Mouse (Mus musculus) embryonic facial prominence, embryonic 10.5 days (tissue): ENCODE data around the gene Mamdc2. TPM values are rescaled to one million over a fixed set of nuclear protein-coding genes. Genes with fewer than 3 reads are reported as not detected.

ENCODE experiments used
- DNase-seq: peaks from one replicate; pipeline ENCODE4 v3.0.0-alpha.2; 2017; ENCODE audit warnings: low spot score
- H3K27ac ChIP-seq: fragments of 300-500 bp; sonication (generic); replicated peaks from 2 replicates; pipeline ENCODE4 v1.5.1; 2016; ENCODE audit warnings: mild to moderate bottlenecking
- H3K27me3 ChIP-seq: fragments of 300-500 bp; sonication (generic); replicated peaks from 2 replicates; pipeline ENCODE4 v1.6.1; 2016; ENCODE audit warnings: low read depth, mild to moderate bottlenecking; ENCODE audit not compliant: poor library complexity, severe bottlenecking
- H3K36me3 ChIP-seq: fragments of 300-500 bp; sonication (generic); replicated peaks from 2 replicates; pipeline ENCODE4 v1.6.1; 2016; ENCODE audit warnings: mild to moderate bottlenecking, moderate library complexity
- H3K4me1 ChIP-seq: fragments of 300-500 bp; sonication (generic); 2 replicates; pipeline ENCODE4 v1.6.1; 2016
- H3K4me3 ChIP-seq: fragments of 300-500 bp; sonication (generic); 2 replicates; pipeline ENCODE4 v1.5.1; 2016; ENCODE audit warnings: mild to moderate bottlenecking, moderate library complexity
- H3K9me3 ChIP-seq: fragments of 300-500 bp; sonication (generic); 2 replicates; pipeline ENCODE4 v1.6.1; 2016; ENCODE audit warnings: mild to moderate bottlenecking
- WGBS: fragments of 180-500 bp; shearing (Covaris S2); methylation state at CpG from one replicate; pipeline ENCODE4 v1.1.7; 2016; 5-methylcytosine and 5-hydroxymethylcytosine counted together
- polyA plus RNA-seq: library from polyadenylated mRNA; unstranded; fragments of >200 nt; fragmentation: Nextera tagmentation; extraction: Ambion mirVana; gene quantifications from 2 replicates; pipeline ENCODE4 v1.2.1, GENCODE M21; 2016

The Mamdc2 gene
- polyA plus RNA-seq, 1 experiment from 2014 or later: 1.2 TPM

- 89% methylated on average over 7 of the region's 7 CpGs for WGBS
- H3K36me3 ChIP-seq: no peaks in the 10 kb centered on the region
- H3K9me3 ChIP-seq: no peaks in the 10 kb centered on the region
Measured at GRCm38 (mm10) chr19:23374941-23375656, 73.1 kb downstream of the Mamdc2 start.

GRCm38 (mm10) chr19:23373728-23374127 is 74.5 kb downstream of the Mamdc2 start:
- Histone ChIP-seq H3K27me3 (no peaks in the 10 kb centered on the region), H3K4me1 (peaks cover 9% of the 10 kb centered on the region; the same call in 1 of the 2 replicates), H3K9me3 (no peaks in the 10 kb centered on the region), H3K27ac (no peak overlapping the region), H3K4me3 (no peak overlapping the region), H3K36me3 (no peaks in the 10 kb centered on the region)
- no peak for DNase-seq
- WGBS: 74% methylated on average over 9 of the region's 9 CpGs

More at GRCm38 (mm10) chr19:23374941-23375656, 73.1 kb downstream of the Mamdc2 start:
- Histone ChIP-seq H3K27me3 (no peaks in the 10 kb centered on the region), H3K4me1 (peaks cover 9% of the 10 kb centered on the region; the same call in 1 of the 2 replicates), H3K27ac (no peak overlapping the region), H3K4me3 (no peak overlapping the region)
- DNase-seq: no peak

- H3K27ac ChIP-seq: no peak overlapping the region
- peaks cover 9% of the 10 kb centered on the region; the same call in 1 of the 2 replicates for H3K4me1 ChIP-seq
- 47% methylated on average over 8 of the region's 8 CpGs for WGBS
- no peaks in the 10 kb centered on the region for H3K27me3 ChIP-seq
- no peaks in the 10 kb centered on the region for H3K9me3 ChIP-seq
- no peaks in the 10 kb centered on the region for H3K36me3 ChIP-seq
- H3K4me3 ChIP-seq: no peak overlapping the region
- peak; percentile 69 for DNase-seq
Measured at GRCm38 (mm10) chr19:23373287-23373686, 75.0 kb downstream of the Mamdc2 start.

- Histone ChIP-seq H3K4me3 (no peak overlapping the region), H3K4me1 (no peaks in the 10 kb centered on the region), H3K27ac (no peak overlapping the region), H3K36me3 (no peaks in the 10 kb centered on the region), H3K9me3 (no peaks in the 10 kb centered on the region), H3K27me3 (no peaks in the 10 kb centered on the region)
- DNase-seq: no peak
- WGBS: 86% methylated on average over 4 of the region's 4 CpGs
Measured at GRCm38 (mm10) chr19:23369275-23369674, 79.0 kb downstream of the Mamdc2 start.

GRCm38 (mm10) chr19:23362006-23362405 is 86.2 kb downstream of the Mamdc2 start:
- Histone ChIP-seq H3K4me1 (no peaks in the 10 kb centered on the region), H3K9me3 (no peaks in the 10 kb centered on the region), H3K36me3 (no peaks in the 10 kb centered on the region), H3K27me3 (no peaks in the 10 kb centered on the region), H3K4me3 (no peak overlapping the region), H3K27ac (no peak overlapping the region)
- no peak for DNase-seq
- 83% methylated on average over 3 of the region's 3 CpGs for WGBS

GRCm38 (mm10) chr19:23361124-23361523 is 87.1 kb downstream of the Mamdc2 start:
- WGBS: 75% methylated on average over 4 of the region's 4 CpGs
- Histone ChIP-seq H3K36me3 (no peaks in the 10 kb centered on the region), H3K9me3 (no peaks in the 10 kb centered on the region), H3K4me3 (no peak overlapping the region), H3K27ac (no peak overlapping the region), H3K4me1 (no peaks in the 10 kb centered on the region), H3K27me3 (no peaks in the 10 kb centered on the region)
- DNase-seq: no peak

- Histone ChIP-seq H3K4me3 (no peak overlapping the region), H3K27me3 (no peaks in the 10 kb centered on the region), H3K36me3 (no peaks in the 10 kb centered on the region), H3K9me3 (no peaks in the 10 kb centered on the region), H3K27ac (no peak overlapping the region), H3K4me1 (no peaks in the 10 kb centered on the region)
- DNase-seq: no peak
- 87% methylated on average over 4 of the region's 4 CpGs for WGBS
Measured at GRCm38 (mm10) chr19:23360536-23360935, 87.7 kb downstream of the Mamdc2 start.

GRCm38 (mm10) chr19:23357253-23357652 is 91.0 kb downstream of the Mamdc2 start:
- Histone ChIP-seq H3K9me3 (no peaks in the 10 kb centered on the region), H3K27ac (no peak overlapping the region), H3K4me3 (no peak overlapping the region), H3K27me3 (no peaks in the 10 kb centered on the region), H3K36me3 (no peaks in the 10 kb centered on the region), H3K4me1 (peaks cover 7% of the 10 kb centered on the region; the same call in 1 of the 2 replicates)
- DNase-seq: no peak
- WGBS: 86% methylated on average over 5 of the region's 5 CpGs

- no peaks in the 10 kb centered on the region for H3K36me3 ChIP-seq
- H3K4me3 ChIP-seq: no peak overlapping the region
- no peaks in the 10 kb centered on the region for H3K9me3 ChIP-seq
- DNase-seq: no peak
- H3K4me1 ChIP-seq: peaks cover 9% of the 10 kb centered on the region; the same call in 1 of the 2 replicates
- WGBS: 88% methylated on average over 6 of the region's 6 CpGs
- no peaks in the 10 kb centered on the region for H3K27me3 ChIP-seq
- H3K27ac ChIP-seq: no peak overlapping the region
Measured at GRCm38 (mm10) chr19:23354738-23355137, 93.5 kb downstream of the Mamdc2 start.

GRCm38 (mm10) chr19:23353881-23354401 is 94.3 kb downstream of the Mamdc2 start:
- H3K27ac ChIP-seq: no peak overlapping the region
- H3K4me3 ChIP-seq: no peak overlapping the region
- H3K27me3 ChIP-seq: no peaks in the 10 kb centered on the region
- H3K9me3 ChIP-seq: no peaks in the 10 kb centered on the region
- H3K36me3 ChIP-seq: no peaks in the 10 kb centered on the region
- no peak for DNase-seq
- WGBS: 63% methylated on average over 9 of the region's 9 CpGs
- H3K4me1 ChIP-seq: peaks cover 9% of the 10 kb centered on the region; the same call in 1 of the 2 replicates

GRCm38 (mm10) chr19:23353161-23353560 is 95.1 kb downstream of the Mamdc2 start:
- DNase-seq: no peak
- no peak overlapping the region for H3K27ac ChIP-seq
- no peaks in the 10 kb centered on the region for H3K9me3 ChIP-seq
- WGBS: 80% methylated on average over 8 of the region's 8 CpGs
- H3K4me3 ChIP-seq: no peak overlapping the region
- no peaks in the 10 kb centered on the region for H3K27me3 ChIP-seq
- H3K4me1 ChIP-seq: peaks cover 9% of the 10 kb centered on the region; the same call in 1 of the 2 replicates
- H3K36me3 ChIP-seq: no peaks in the 10 kb centered on the region

- Histone ChIP-seq H3K9me3 (no peaks in the 10 kb centered on the region), H3K4me3 (no peak overlapping the region), H3K36me3 (no peaks in the 10 kb centered on the region), H3K27me3 (no peaks in the 10 kb centered on the region), H3K4me1 (peaks cover 9% of the 10 kb centered on the region; the same call in 1 of the 2 replicates), H3K27ac (no peak overlapping the region)
- DNase-seq: peak; percentile 15
- 82% methylated on average over 13 of the region's 13 CpGs for WGBS
Measured at GRCm38 (mm10) chr19:23351808-23352491, 96.3 kb downstream of the Mamdc2 start.
